Mouse (Mus musculus): ENCODE results near the gene Gmds. TPM values are rescaled to one million over a fixed set of nuclear protein-coding genes. Genes with fewer than 3 reads are reported as not detected.

Gmds gene
- polyA plus RNA-seq, 1 experiment: 8.8 TPM

DNA sequence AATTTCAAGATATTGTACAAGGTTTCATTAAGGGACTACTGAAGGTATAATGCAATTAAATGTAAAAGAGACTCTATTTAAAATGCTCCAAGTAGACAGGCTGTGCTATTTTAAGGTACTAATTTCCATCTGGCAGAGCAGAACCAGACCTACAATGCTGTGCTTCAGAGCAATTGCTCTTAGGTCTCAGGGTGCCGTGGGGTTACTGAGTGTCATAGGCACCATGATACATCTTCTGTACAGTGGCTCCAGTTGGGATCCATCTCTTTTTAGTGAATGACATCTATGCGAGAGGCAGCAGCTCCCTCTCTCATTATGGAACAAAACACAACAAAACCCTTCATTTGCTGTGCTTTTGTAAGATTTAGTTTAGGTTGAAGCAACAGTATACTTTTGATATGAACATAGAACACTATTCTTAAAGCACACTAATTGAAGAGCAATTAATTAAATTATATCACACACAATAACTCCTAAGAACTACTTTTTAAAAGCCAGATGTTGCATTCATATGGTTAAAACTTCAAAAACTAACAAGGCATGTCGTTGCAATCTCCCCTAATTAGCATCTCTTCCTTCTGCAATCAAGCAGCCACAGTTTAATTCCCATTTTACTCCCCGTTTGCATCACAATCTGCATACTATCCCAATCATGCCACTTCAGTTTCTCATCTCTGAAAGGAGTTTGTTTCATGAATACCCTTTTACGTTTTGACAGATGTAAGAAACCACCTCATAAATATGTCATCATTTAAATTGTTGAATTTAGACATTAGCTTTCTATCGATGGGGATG, 317.9 kb downstream of the Gmds start:
- Histone ChIP-seq H3K27ac (ENCODE audit: insufficient read depth, low read depth, low read length) (no peak overlapping the region), H3K4me1 (ENCODE audit: control insufficient read depth, insufficient read depth, low read length) (peaks cover 13% of the 10 kb centered on the region), H3K4me3 (ENCODE audit: insufficient read depth, low read length) (no peak overlapping the region)
- TF ChIP-seq CTCF (IDR thresholded peaks at IDR 0.05; ENCODE audit: low read depth, low read length) (no peak), POLR2A (IDR thresholded peaks at IDR 0.05; ENCODE audit: borderline replicate concordance, low read depth, low read length) (no peak)

DNA sequence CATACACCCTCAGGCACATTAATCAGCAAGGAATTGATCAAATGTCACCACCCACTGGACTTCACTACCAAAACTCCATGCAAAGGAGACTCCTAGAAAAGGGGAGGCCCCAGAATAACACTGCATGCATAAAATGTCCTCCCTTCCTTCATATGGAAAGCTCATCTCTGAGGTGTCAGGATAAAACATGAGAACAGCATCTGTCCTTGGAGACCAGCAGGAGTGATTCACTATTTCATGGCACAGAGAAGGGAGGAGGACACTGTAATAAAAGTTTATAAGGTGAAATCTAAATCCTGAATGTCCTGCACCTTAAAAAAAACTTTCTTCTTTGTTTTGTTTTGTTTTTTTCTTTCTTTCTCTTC, 319.3 kb downstream of the Gmds start:
- H3K27ac ChIP-seq (ENCODE audit: insufficient read depth, low read depth, low read length): peak overlapping the region; percentile 28
- TF ChIP-seq POLR2A (IDR thresholded peaks at IDR 0.05; ENCODE audit: borderline replicate concordance, low read depth, low read length) (no peak), CTCF (IDR thresholded peaks at IDR 0.05; ENCODE audit: low read depth, low read length) (no peak)
- H3K4me1 ChIP-seq (ENCODE audit: control insufficient read depth, insufficient read depth, low read length): peaks cover 13% of the 10 kb centered on the region
- no peak overlapping the region for H3K4me3 ChIP-seq (ENCODE audit: insufficient read depth, low read length)

DNA sequence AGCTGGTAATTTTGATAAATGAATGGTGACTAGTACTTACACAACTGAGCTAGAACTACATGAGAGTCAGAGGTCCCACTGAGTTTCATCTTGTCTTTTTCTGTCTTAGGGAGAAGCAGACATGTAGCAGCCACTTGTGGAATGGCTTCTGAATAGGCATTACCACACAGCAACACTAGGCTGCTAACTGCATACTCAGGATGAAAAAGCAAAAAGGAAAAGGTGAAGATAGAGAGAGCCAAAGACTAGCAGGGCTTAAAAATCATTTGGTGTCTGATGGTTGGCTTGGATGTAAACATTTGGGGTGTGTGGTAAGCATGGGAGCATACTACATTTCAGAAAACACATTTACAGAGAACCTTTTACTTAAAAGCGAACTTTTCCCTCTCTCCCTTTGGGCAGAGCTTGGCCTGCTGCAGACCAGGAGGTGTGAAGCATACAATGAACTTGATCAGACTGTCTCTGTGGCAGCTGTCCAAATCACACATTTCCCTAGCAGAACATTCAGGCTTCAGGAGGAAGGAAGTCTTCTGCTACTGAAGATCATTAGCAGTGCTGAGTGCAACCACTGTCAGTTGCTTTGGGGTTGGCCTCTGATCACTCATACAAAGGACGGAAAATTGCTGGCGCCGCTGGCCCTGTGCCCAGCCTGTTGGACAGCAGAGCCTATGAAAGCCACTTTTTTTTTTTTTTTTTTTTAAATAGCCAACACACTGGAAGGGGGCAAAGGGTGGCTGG, 319.9 kb downstream of the Gmds start:
- peaks cover 13% of the 10 kb centered on the region for H3K4me1 ChIP-seq (ENCODE audit: control insufficient read depth, insufficient read depth, low read length)
- peak overlapping the region; percentile 28 for H3K27ac ChIP-seq (ENCODE audit: insufficient read depth, low read depth, low read length)
- no peak overlapping the region for H3K4me3 ChIP-seq (ENCODE audit: insufficient read depth, low read length)
- TF ChIP-seq POLR2A (IDR thresholded peaks at IDR 0.05; ENCODE audit: borderline replicate concordance, low read depth, low read length) (no peak), CTCF (IDR thresholded peaks at IDR 0.05; ENCODE audit: low read depth, low read length) (no peak)

DNA sequence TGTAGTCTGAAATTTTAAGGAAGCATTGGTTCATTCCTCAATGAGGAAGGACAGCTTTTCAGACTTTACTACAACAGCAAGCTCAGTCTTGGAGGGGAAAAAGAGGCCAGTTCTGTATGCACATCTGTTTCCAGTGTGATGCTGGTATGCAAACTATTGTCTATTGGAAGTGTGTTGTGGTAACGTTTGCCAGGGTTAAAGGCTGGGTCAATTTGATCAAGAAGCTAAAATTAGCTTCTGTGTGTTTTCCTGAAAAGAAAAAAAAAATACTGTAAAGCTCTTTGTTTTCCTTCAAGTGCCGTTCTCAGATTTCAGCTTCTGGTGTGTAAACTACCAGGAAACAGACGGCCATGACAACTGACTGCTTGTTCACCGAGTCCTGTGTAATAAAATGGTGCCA, 329.7 kb downstream of the Gmds start:
- H3K4me1 ChIP-seq (ENCODE audit: control insufficient read depth, insufficient read depth, low read length): peaks cover 7% of the 10 kb centered on the region
- H3K4me3 ChIP-seq (ENCODE audit: insufficient read depth, low read length): no peak overlapping the region
- TF ChIP-seq CTCF (IDR thresholded peaks at IDR 0.05; ENCODE audit: low read depth, low read length): no peak
- H3K27ac ChIP-seq (ENCODE audit: insufficient read depth, low read depth, low read length): no peak overlapping the region

DNA sequence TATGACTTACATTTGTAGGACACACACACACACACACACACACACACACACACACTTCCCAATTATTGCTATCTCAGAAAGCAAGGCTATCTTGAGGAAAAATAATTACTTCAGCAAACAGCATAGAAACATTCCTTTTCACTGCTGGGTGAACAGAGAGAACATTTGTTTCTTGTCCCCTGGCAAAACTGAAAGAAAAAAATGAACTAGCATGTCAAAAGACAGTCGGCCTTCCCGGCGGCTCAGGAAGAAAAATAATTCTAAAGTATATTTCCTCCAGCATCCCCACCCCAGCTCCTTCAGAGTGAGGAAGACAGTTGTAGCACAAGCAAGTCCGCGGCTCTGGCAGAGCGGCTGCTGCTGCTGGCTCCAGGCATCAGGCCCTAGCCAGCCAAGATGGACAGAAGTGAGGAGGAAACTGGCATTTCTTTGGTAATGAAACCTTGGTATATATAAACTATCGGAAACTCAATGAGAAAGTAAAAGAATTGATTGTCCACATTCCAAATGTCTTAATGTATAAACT, 330.4 kb downstream of the Gmds start:
- H3K4me3 ChIP-seq (ENCODE audit: insufficient read depth, low read length): no peak overlapping the region
- no peak for TF ChIP-seq CTCF (IDR thresholded peaks at IDR 0.05; ENCODE audit: low read depth, low read length)
- no peak for TF ChIP-seq POLR2A (IDR thresholded peaks at IDR 0.05; ENCODE audit: borderline replicate concordance, low read depth, low read length)
- H3K27ac ChIP-seq (ENCODE audit: insufficient read depth, low read depth, low read length): no peak overlapping the region
- H3K4me1 ChIP-seq (ENCODE audit: control insufficient read depth, insufficient read depth, low read length): peaks cover 7% of the 10 kb centered on the region

DNA sequence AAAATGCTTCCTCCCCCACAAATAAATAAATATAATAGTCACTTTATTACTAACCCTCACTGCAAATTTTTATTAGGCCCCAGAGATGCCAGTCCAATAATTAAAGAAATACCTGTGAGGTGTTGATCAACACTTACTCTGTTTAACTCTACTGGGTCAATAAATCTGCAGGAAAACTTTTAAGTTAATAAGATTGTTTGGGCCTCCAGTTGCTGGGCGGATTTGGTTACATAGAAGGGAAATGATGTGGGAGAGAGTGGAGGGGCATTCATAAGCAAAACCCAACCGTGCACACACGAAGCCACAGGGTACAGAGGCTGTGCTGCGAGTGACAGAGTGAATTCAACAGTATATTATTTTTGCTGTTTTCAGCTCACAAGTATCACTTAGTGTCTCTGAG, 345.1 kb downstream of the Gmds start:
- H3K4me3 ChIP-seq (ENCODE audit: insufficient read depth, low read length): no peak overlapping the region
- H3K4me1 ChIP-seq (ENCODE audit: control insufficient read depth, insufficient read depth, low read length): peaks cover 10% of the 10 kb centered on the region
- TF ChIP-seq POLR2A (IDR thresholded peaks at IDR 0.05; ENCODE audit: borderline replicate concordance, low read depth, low read length) (no peak), CTCF (IDR thresholded peaks at IDR 0.05; ENCODE audit: low read depth, low read length) (no peak)
- no peak overlapping the region for H3K27ac ChIP-seq (ENCODE audit: insufficient read depth, low read depth, low read length)

DNA sequence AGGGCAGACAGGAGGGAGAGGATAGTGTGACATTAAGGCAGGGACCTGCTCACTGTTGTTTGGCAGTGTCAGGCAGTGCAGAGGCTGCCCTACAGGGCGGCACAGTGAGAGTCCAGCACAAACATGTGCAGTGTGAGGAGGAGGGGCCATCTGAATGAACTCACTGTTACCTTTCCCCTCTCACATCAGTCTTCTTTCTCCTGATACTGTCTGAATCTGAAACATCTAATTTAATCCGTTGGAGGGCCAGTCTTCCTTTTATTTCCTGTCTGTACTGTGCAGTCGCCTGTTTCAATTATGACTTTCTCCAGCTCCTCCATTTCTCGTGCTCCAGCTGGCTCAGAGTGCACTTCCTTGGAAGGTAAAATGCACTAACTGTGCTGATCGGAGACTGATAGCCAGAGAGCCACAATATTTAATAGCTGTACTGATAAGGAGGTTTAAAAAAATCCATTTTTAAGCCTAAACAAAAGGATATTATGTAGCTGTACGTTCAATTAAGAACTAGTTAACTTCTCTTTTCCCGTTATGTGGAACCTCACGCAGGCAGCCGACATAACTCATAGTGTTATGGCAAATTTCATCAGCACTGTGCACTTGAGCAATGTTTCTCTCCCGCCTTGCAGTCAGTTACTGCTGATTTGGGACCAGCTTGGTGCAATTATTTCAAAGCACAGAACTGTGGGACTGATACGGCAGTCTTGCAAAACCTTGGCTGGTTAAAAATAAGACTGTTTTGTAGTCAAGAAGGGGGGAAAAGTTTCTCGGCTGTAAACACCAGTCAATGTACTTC, 345.9 kb downstream of the Gmds start:
- peak overlapping the region; percentile 20; the same call in 1 of the 2 replicates for H3K4me3 ChIP-seq (ENCODE audit: insufficient read depth, low read length)
- TF ChIP-seq POLR2A (IDR thresholded peaks at IDR 0.05; ENCODE audit: borderline replicate concordance, low read depth, low read length) (no peak), CTCF (IDR thresholded peaks at IDR 0.05; ENCODE audit: low read depth, low read length) (no peak)
- peaks cover 10% of the 10 kb centered on the region for H3K4me1 ChIP-seq (ENCODE audit: control insufficient read depth, insufficient read depth, low read length)
- H3K27ac ChIP-seq (ENCODE audit: insufficient read depth, low read depth, low read length): peak overlapping the region; percentile 28; the same call in 1 of the 2 replicates

DNA sequence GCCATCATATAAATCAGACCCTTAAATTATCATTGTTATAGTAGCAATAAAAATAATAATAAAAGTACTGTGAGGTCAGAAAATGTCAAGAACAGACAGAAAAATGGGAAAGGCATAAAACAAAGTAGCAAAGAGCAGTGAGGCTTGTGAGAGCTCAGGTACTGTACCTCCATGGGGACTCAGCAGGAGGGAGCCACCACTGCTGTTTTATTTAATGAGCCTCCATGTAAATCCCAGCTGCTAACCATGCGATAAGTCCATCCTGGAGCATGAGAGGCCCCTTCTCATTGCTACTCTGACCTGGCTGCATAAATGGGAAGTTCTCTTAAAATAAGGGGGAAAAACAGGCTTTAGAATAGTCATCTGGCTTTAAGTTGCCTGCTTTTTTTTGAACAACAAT, 357.3 kb downstream of the Gmds start:
- TF ChIP-seq CTCF (IDR thresholded peaks at IDR 0.05; ENCODE audit: low read depth, low read length) (no peak), POLR2A (IDR thresholded peaks at IDR 0.05; ENCODE audit: borderline replicate concordance, low read depth, low read length) (no peak)
- H3K27ac ChIP-seq (ENCODE audit: insufficient read depth, low read depth, low read length): no peak overlapping the region
- no peaks in the 10 kb centered on the region for H3K4me1 ChIP-seq (ENCODE audit: control insufficient read depth, insufficient read depth, low read length)
- H3K4me3 ChIP-seq (ENCODE audit: insufficient read depth, low read length): no peak overlapping the region

DNA sequence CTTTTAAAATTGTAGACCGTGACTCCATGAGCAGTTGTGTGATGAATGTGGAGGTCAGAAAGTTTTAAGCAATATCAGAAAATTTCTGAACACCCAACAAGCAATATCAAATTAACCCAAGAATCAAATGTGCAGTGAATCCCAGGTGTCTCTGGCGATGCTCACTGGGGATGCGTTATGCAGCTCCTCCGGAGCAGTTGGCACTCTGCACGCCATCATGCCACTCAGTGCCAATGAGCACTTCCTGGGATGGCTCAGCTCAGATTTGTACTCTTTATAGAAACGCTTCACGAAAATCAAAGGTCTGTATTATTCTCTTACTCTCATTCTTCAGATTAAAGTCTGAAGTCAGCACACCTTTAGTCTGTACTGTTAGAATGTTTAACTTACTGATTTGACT, 360.4 kb downstream of the Gmds start:
- TF ChIP-seq CTCF (IDR thresholded peaks at IDR 0.05; ENCODE audit: low read depth, low read length) (no peak), POLR2A (IDR thresholded peaks at IDR 0.05; ENCODE audit: borderline replicate concordance, low read depth, low read length) (no peak)
- Histone ChIP-seq H3K4me1 (ENCODE audit: control insufficient read depth, insufficient read depth, low read length) (peaks cover 2% of the 10 kb centered on the region; the same call in 1 of the 2 replicates), H3K4me3 (ENCODE audit: insufficient read depth, low read length) (no peak overlapping the region), H3K27ac (ENCODE audit: insufficient read depth, low read depth, low read length) (no peak overlapping the region)

Measured in bone marrow macrophage, adult 2 months (primary cell).